Mouse (Mus musculus) R1 (cell line): Measurements from ENCODE around the gene Psmd4.
"Not testable (repeated sequence)": the region's sequence is repeated elsewhere in the genome, so short reads cannot be mapped to it uniquely, and the experiment has no call there.

Experiments
- DNase-seq: peaks from one replicate; pipeline ENCODE4 v3.0.0-alpha.2; 2018; ENCODE audit warnings: low read depth, low spot score

Psmd4 gene

DNA sequence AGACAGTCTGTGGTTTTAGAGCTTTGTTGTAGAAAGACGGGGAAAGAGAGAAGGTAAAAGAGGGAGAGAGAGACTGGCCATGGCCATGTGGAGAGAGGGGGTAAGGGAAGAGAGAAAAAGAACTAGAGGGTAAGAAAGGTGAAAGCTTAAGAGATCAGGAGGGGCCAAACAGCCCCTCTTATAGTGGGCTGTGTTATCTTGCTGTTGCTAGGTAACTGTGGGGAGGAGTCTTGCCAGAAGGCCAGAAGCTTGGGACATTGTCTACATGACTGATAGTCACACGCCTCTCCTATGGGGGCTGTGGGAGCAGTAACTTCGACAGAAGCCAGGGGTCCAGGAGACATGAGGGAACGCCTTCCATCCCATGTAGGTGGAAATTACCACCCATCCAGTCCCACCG, 17.2 kb downstream of the Psmd4 start:
- peak; percentile 32 for DNase-seq

- peak; percentile 51 for DNase-seq
Measured at GRCm38 (mm10) chr3:95024551-95024950, 17.9 kb downstream of the Psmd4 start.

- DNase-seq: not testable (repeated sequence)
Measured at GRCm38 (mm10) chr3:95020956-95021355, 21.5 kb downstream of the Psmd4 start.

DNA sequence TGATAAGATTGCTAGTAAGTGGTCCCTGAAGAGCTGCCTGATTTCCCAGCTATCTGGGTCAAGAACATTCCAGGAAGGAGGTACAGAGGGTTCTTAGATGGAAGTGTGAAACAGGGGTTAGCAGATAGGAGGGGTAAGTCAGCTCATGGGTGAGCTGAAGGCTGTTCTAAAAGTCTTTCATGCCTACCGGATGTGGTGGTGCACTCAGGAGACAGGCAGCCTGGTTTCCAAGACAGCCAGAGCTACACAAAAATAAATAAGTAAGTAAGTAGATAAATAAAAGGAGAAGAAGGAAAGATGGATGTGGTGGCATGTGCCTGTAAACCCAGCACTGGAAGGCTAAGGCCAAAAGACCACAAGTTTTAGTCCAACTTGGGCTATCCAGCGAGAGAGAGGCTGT, 23.7 kb downstream of the Psmd4 start:
- DNase-seq: no peak

DNA sequence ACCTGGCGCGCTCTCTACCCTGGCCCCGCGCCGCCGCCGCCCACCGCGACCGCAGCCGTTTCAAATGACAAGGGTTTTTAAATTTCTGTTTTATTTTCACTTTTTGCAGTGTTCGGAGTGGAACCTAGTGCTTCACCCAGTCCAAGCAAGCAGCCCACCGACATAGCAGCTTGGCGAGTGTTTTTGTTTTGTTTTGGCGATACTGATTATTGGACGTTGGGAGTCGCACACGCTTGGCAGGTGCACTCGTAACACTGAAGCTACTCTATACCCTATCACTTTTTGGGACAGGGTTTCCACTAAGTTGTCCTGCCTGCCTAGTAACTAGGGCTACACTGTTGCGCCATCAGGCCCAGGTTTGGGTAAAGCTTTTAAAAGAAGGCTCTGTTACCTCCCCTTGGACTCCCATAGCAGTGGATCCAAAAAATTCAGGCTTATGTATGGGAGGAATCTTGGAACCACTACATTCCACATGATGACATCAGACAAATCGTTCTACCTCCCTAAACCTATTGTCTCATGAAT, 25.8 kb downstream of the Psmd4 start:
- no peak for DNase-seq

GRCm38 (mm10) chr3:95015891-95016531, 26.4 kb downstream of the Psmd4 start:
- DNase-seq: peak; percentile 99

GRCm38 (mm10) chr3:95015337-95015872, 27.0 kb downstream of the Psmd4 start, which contains the start of gene Zfp687:
Zfp687 (minus strand) TSS chr3:95015448.
- DNase-seq: peak; percentile 100

DNA sequence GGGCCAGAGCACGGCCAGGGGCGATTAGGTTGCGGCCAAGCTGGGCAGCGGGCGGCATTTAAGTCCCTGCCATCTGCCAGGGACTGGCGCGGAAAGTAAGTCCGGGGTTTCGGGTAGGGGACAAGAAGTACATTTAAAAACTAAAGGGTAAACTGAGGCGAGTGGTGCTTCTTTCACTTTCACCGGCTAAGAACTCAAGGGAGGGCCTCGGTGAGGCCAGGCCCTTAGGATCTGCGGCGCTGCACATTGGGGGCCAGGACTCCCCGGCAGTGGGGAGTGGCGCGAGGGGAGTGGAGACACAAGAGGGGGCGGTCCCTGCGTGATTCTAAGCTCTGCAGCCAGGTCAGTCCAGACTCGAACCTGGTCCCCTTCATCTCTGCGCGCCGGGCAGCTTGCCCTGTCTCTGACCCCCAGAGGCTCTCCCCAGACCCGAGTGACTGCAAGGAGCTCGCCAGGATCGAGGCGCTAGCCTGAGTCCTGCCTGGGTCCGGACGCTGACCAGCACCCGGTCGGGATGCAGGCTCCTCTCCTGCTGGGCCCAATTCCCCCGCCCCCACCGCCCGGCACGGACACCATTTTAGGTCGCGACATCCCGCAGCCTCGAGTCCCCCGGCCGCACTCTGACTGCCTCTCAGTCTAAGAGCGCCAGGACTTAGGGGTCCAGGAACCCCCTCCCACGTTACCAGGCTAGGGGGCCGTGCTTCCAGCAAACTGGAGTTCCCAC, 27.8 kb downstream of the Psmd4 start:
- peak; percentile 75 for DNase-seq

- DNase-seq: peak; percentile 41
Measured at GRCm38 (mm10) chr3:95013699-95014427, 28.6 kb downstream of the Psmd4 start.

DNA sequence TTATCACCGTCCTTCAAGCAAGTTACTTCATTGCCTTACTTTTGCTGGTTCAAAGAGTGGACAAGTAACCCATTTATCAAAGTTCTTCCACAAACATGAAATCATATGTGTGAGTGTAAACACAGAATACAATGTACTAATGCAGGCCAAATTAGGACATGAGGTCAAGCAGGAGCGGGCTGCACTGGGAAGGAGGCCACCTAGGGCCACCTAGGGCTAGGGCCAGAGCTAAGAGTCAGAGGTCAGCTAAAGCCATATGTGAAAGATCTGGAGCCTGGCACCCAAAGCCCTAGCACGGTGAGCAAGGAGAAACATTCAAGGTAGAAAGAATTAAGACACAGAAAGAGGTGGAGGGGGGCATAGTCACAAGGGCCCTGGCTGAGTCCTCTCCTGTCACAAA, 29.4 kb downstream of the Psmd4 start:
- DNase-seq: no peak

DNA sequence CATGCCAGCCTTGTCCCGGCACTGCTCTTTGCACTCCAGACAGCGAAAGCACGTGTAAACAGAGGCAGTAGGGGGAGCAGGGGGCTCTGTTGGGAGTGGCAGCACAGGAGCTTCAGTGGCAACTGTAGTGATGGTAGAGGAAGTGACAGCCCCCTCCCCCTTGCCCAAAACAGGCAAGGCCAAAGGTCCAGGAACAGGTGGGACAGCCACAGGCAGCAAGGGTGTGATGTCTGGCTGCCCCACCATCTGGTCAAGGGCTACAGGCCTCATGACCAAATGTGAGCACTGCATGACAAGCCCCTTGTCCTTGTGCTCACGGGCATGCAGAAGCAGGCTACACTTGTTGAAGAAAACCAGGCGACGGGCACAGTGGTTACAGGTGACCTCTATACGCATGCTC, 32.0 kb downstream of the Psmd4 start:
- no peak for DNase-seq

- DNase-seq: no peak
Measured at GRCm38 (mm10) chr3:95007706-95008105, 34.7 kb downstream of the Psmd4 start.

GRCm38 (mm10) chr3:95005651-95006050, 36.8 kb downstream of the Psmd4 start:
- DNase-seq: no peak

GRCm38 (mm10) chr3:95003273-95003672, 39.1 kb downstream of the Psmd4 start:
- DNase-seq: no peak

DNA sequence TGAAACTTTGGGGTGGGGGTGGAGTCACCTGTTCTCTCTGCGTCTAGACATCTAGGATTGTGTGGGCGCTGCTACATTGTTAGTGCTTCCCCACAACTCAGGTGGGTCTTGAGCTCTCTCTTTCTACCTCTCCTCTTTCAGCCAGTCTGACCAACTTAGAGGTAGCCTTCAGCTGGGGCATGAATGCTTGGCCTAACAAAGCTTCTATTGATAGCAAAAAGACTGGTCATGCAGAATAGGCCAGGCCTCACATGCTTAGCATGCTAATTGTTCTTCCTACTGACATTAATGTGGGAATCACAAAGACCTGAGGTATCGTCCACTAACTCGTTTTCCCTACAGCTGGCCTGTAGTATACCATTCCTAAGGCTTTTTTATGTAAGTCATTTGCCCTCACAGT, 39.8 kb downstream of the Psmd4 start:
- no peak for DNase-seq

GRCm38 (mm10) chr3:94996946-94997345, 45.5 kb downstream of the Psmd4 start:
- DNase-seq: peak; percentile 66

- DNase-seq: peak; percentile 46
Measured at GRCm38 (mm10) chr3:94989159-94989761, 53.2 kb downstream of the Psmd4 start.

GRCm38 (mm10) chr3:94987578-94987977, 54.8 kb downstream of the Psmd4 start:
- no peak for DNase-seq

- DNase-seq: no peak
Measured at GRCm38 (mm10) chr3:94985513-94985912, 56.9 kb downstream of the Psmd4 start.

DNA sequence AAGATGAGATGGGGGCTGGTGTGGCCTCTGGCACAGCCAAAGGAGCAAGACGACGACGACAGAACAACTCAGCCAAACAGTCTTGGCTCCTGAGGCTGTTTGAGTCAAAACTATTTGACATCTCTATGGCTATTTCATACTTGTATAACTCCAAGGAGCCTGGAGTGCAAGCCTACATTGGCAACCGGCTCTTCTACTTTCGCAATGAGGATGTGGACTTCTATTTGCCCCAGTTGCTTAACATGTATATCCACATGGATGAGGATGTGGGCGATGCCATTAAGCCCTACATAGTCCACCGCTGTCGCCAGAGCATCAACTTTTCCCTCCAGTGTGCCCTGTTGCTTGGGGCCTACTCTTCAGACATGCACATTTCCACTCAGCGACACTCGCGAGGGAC, 58.1 kb downstream of the Psmd4 start:
- DNase-seq: no peak
